Mouse (Mus musculus) ES-Bruce4 (cell line): ENCODE measurements around the gene Cda.

Experiments used
- CTCF ChIP-seq: IDR thresholded peaks from one replicate; pipeline ENCODE4 v1.8.1; 2011; ENCODE audit warnings: low read depth, low read length
- EP300 ChIP-seq: IDR thresholded peaks from 2 replicates; pipeline ENCODE4 v1.6.1; 2011; ENCODE audit warnings: low read depth, low read length; ENCODE audit not compliant: insufficient read depth

GRCm38 (mm10) chr4:138325466-138326076, 42.2 kb downstream of the Cda start:
- TF ChIP-seq EP300 = no peak
- no peak for TF ChIP-seq CTCF
